Mouse (Mus musculus) limb, embryonic 10.5 days (tissue): ENCODE measurements at regions not wholly inside any gene's neighbourhood (a gene's known extent, or its start where the extent isn't known, plus 50 kb on each side); places are given as distances from the start of the nearest gene placed in this dataset.

Source experiments
- DNase-seq: peaks from one replicate; pipeline ENCODE4 v3.0.0-alpha.2; 2017; ENCODE audit warnings: low spot score
- H3K27ac ChIP-seq: fragments of 300-500 bp; sonication (generic); 2 replicates; pipeline ENCODE4 v1.5.1; 2016; ENCODE audit warnings: mild to moderate bottlenecking
- H3K27me3 ChIP-seq: fragments of 300-500 bp; sonication (generic); 2 replicates; pipeline ENCODE4 v1.6.1; 2016; ENCODE audit warnings: low read depth, mild to moderate bottlenecking; ENCODE audit not compliant: poor library complexity, severe bottlenecking
- H3K36me3 ChIP-seq: fragments of 300-500 bp; sonication (generic); 2 replicates; pipeline ENCODE4 v1.6.1; 2016; ENCODE audit warnings: mild to moderate bottlenecking, moderate library complexity
- H3K4me1 ChIP-seq: fragments of 300-500 bp; sonication (generic); 2 replicates; pipeline ENCODE4 v1.6.1; 2016
- H3K4me3 ChIP-seq: fragments of 300-500 bp; sonication (generic); 2 replicates; pipeline ENCODE4 v1.5.1; 2016; ENCODE audit warnings: mild to moderate bottlenecking, moderate library complexity
- H3K9me3 ChIP-seq: fragments of 300-500 bp; sonication (generic); replicated peaks from 2 replicates; pipeline ENCODE4 v1.6.1; 2016; ENCODE audit warnings: mild to moderate bottlenecking
- WGBS: fragments of 180-500 bp; shearing (Covaris S2); methylation state at CpG from one replicate; pipeline ENCODE4 v1.1.7; 2016; 5-methylcytosine and 5-hydroxymethylcytosine counted together

DNA sequence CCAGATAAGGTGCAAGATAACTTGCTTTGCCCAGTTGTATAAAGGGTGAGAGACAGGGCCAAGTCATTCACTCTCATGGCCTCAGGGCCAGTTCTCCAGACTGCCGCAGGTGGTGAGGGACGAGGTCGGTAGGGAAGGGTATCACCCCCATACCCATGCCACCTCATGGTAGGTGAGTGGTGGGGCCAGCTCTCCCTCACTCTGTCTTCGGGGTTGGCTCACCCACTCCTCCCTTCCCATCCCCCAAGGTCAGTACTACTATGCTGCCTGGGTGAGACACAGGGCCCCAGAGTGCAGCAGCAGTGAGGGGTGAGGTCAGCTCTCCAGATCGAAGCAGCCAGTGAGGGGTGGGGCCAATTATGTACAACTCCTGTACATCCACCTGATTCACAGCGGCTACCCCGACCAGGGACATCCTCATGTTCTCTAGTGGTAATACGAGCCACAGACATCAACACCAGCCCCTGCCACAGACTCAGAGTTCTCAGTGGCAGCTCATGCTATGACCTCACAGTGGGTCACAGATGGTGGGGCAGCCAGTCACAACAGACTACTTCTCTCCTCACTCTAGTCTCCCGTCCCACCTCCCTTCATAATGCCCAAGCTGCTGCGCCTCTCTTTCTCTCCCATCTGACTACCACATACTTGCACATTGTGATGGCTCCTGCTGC, 138.5 kb upstream of the Tmpo start:
- no peaks in the 10 kb centered on the region for H3K4me1 ChIP-seq
- no peak overlapping the region for H3K4me3 ChIP-seq
- no peak for DNase-seq
- WGBS = 84% methylated on average over 10 of the region's 10 CpGs
- H3K36me3 ChIP-seq = no peaks in the 10 kb centered on the region
- no peak overlapping the region for H3K27ac ChIP-seq
- no peaks in the 10 kb centered on the region for H3K27me3 ChIP-seq
- no peaks in the 10 kb centered on the region for H3K9me3 ChIP-seq

GRCm38 (mm10) chr10:91314441-91314840, 133.3 kb upstream of the Tmpo start:
- no peak overlapping the region for H3K27ac ChIP-seq
- H3K27me3 ChIP-seq = no peaks in the 10 kb centered on the region
- WGBS = 89% methylated on average over 1 of the region's 1 CpGs
- no peak for DNase-seq
- no peaks in the 10 kb centered on the region for H3K9me3 ChIP-seq
- no peak overlapping the region for H3K4me3 ChIP-seq
- H3K36me3 ChIP-seq = no peaks in the 10 kb centered on the region
- H3K4me1 ChIP-seq = no peaks in the 10 kb centered on the region

GRCm38 (mm10) chr10:91313316-91313715, 132.2 kb upstream of the Tmpo start:
- H3K36me3 ChIP-seq = no peaks in the 10 kb centered on the region
- no peaks in the 10 kb centered on the region for H3K4me1 ChIP-seq
- no peaks in the 10 kb centered on the region for H3K27me3 ChIP-seq
- H3K9me3 ChIP-seq = no peaks in the 10 kb centered on the region
- no peak for DNase-seq
- 77% methylated on average over 3 of the region's 3 CpGs for WGBS
- H3K27ac ChIP-seq = no peak overlapping the region
- H3K4me3 ChIP-seq = no peak overlapping the region

- Histone ChIP-seq H3K27ac (no peak overlapping the region), H3K9me3 (no peaks in the 10 kb centered on the region), H3K4me3 (no peak overlapping the region), H3K36me3 (no peaks in the 10 kb centered on the region), H3K4me1 (no peaks in the 10 kb centered on the region), H3K27me3 (no peaks in the 10 kb centered on the region)
- WGBS = 79% methylated on average over 5 of the region's 5 CpGs
- DNase-seq = no peak
Measured at GRCm38 (mm10) chr10:91312913-91313312, 131.8 kb upstream of the Tmpo start.

DNA sequence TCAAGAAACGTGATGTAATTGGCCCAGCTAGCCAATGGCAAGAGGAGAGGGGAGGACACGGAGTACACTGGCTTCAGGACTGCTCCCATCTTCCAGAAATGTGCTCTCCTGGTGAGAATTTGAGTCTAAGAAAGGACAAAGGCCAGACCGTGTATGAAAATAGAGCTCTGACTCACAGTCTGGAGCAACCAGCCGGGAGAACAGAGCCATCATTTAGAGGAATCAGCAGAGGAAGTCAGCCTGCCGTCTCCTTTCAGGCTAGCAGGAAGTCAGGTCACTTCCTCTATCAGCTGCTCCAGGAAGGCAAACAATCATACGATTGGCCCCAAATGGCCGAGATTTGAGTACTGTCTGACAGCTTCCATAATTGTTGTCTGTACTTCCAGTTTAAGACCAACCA, 119.0 kb upstream of the Tmpo start:
- no peak overlapping the region for H3K4me3 ChIP-seq
- H3K4me1 ChIP-seq = 0 out of 2 replicates have a peak, but pooled peaks cover 2% of the 10 kb centered on the region
- H3K9me3 ChIP-seq = no peaks in the 10 kb centered on the region
- DNase-seq = no peak
- H3K27me3 ChIP-seq = no peaks in the 10 kb centered on the region; the same call in 1 of the 2 replicates
- H3K36me3 ChIP-seq = no peaks in the 10 kb centered on the region
- H3K27ac ChIP-seq = no peak overlapping the region
- 79% methylated on average over 7 of the region's 7 CpGs for WGBS

DNA sequence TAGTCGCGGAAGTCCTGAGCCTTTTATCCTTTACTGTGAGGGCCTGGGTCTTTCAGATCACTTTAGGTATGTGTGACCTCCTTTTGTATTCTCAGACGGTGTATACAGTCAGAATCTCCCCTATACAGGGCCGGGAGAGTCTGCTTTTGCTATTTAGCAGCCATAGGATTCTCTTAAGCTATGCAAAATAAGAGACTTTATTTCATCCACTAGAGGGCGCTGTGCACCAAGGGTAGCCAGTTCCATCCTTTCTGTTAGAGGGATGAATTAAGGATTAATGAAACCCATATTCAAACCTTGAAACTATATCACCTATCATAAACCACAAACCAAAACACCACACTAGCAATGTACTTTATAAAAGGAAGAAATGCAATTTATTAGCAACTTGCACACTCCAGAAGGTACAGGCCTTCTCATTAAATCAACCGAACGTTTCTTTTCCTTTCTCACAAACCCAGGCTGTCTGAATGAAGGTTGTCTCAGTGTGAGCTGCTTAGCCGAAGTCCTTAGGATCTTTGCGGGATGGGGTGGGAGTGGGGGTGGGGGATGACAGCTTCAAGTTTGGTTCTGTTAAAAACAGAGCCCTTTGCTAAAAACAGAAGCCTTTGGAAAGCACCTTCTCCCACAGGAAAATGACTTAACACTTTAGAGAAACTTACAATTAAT, 116.8 kb upstream of the Tmpo start:
- H3K9me3 ChIP-seq = no peaks in the 10 kb centered on the region
- no peak overlapping the region for H3K4me3 ChIP-seq
- WGBS = 36% methylated on average over 9 of the region's 9 CpGs
- H3K36me3 ChIP-seq = no peaks in the 10 kb centered on the region
- DNase-seq = peak; percentile 63
- H3K4me1 ChIP-seq = 0 out of 2 replicates have a peak, but pooled peaks cover 2% of the 10 kb centered on the region
- no peak overlapping the region for H3K27ac ChIP-seq
- no peaks in the 10 kb centered on the region; the same call in 1 of the 2 replicates for H3K27me3 ChIP-seq

DNA sequence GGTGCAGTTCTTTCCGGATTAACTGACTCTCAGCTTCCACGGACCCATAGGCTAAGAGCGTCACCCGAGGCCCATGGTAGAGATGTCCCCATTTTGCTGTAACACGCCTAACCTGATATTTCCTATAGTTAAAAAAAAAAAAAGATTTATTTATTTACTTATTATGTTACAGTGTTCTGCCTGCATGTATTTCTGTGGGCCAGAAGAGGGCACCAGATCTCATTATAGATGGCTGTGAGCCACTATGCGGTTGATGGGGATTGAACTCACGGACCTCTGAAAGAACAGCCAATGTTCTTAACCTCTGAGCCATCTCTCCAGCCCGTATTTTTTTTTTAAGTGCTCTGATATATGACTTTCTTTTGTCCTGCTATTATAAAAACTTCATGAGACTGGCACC, 114.2 kb upstream of the Tmpo start:
- H3K4me3 ChIP-seq = no peak overlapping the region
- H3K27me3 ChIP-seq = no peaks in the 10 kb centered on the region; the same call in 1 of the 2 replicates
- H3K36me3 ChIP-seq = no peaks in the 10 kb centered on the region
- 86% methylated on average over 8 of the region's 8 CpGs for WGBS
- H3K4me1 ChIP-seq = 0 out of 2 replicates have a peak, but pooled peaks cover 2% of the 10 kb centered on the region
- H3K9me3 ChIP-seq = no peaks in the 10 kb centered on the region
- no peak overlapping the region for H3K27ac ChIP-seq
- no peak for DNase-seq

- Histone ChIP-seq H3K27ac (no peak overlapping the region), H3K9me3 (no peaks in the 10 kb centered on the region), H3K4me1 (no peaks in the 10 kb centered on the region), H3K4me3 (no peak overlapping the region), H3K36me3 (no peaks in the 10 kb centered on the region), H3K27me3 (no peaks in the 10 kb centered on the region; the same call in 1 of the 2 replicates)
- 92% methylated on average over 6 of the region's 6 CpGs for WGBS
- no peak for DNase-seq
Measured at GRCm38 (mm10) chr10:91293226-91293625, 112.1 kb upstream of the Tmpo start.

- H3K4me3 ChIP-seq = no peak overlapping the region
- 92% methylated on average over 9 of the region's 9 CpGs for WGBS
- 0 out of 2 replicates have a peak, but pooled peaks cover 3% of the 10 kb centered on the region for H3K4me1 ChIP-seq
- no peak overlapping the region for H3K27ac ChIP-seq
- no peaks in the 10 kb centered on the region for H3K9me3 ChIP-seq
- H3K36me3 ChIP-seq = no peaks in the 10 kb centered on the region
- H3K27me3 ChIP-seq = no peaks in the 10 kb centered on the region
- DNase-seq = no peak
Measured at GRCm38 (mm10) chr10:91284259-91284658, 103.1 kb upstream of the Tmpo start.

- Histone ChIP-seq H3K27me3 (no peaks in the 10 kb centered on the region), H3K4me3 (peak overlapping the region; percentile 30; the same call in 1 of the 2 replicates), H3K27ac (peak overlapping the region; percentile 76; the same call in 1 of the 2 replicates), H3K4me1 (peaks cover 15% of the 10 kb centered on the region), H3K36me3 (no peaks in the 10 kb centered on the region), H3K9me3 (no peaks in the 10 kb centered on the region)
- WGBS = 16% methylated on average over 14 of the region's 14 CpGs
- DNase-seq = peak; percentile 90
Measured at GRCm38 (mm10) chr10:91270955-91271741, 90.0 kb upstream of the Tmpo start.

GRCm38 (mm10) chr10:91270268-91270954, 89.3 kb upstream of the Tmpo start:
- peak overlapping the region; percentile 76 for H3K27ac ChIP-seq
- H3K4me3 ChIP-seq = peak overlapping the region; percentile 9
- no peaks in the 10 kb centered on the region for H3K27me3 ChIP-seq
- no peaks in the 10 kb centered on the region for H3K9me3 ChIP-seq
- WGBS = 18% methylated on average over 14 of the region's 14 CpGs
- peaks cover 15% of the 10 kb centered on the region for H3K4me1 ChIP-seq
- no peaks in the 10 kb centered on the region for H3K36me3 ChIP-seq
- peak; percentile 84 for DNase-seq

GRCm38 (mm10) chr10:91267886-91268285, 86.8 kb upstream of the Tmpo start:
- Histone ChIP-seq H3K27me3 (no peaks in the 10 kb centered on the region), H3K4me3 (no peak overlapping the region), H3K4me1 (peaks cover 15% of the 10 kb centered on the region), H3K36me3 (no peaks in the 10 kb centered on the region), H3K27ac (no peak overlapping the region), H3K9me3 (no peaks in the 10 kb centered on the region)
- no peak for DNase-seq
- WGBS = 94% methylated on average over 6 of the region's 6 CpGs
